16 mouse cellular contexts compared by ENCODE assay signal in genomic region chr11:86946644-86947195, GRCm38 (mm10). TPM values are rescaled to one million over a fixed set of nuclear protein-coding genes. Genes with fewer than 3 reads are reported as not detected.
DNase-seq lines count a peak whose midpoint lies in the region; ATAC-seq and TF ChIP-seq lines count a peak whose summit lies in the region.
"Had no signal": no experiment of that assay in that cellular context is flagged by ENCODE, and none has a peak within 500 bp of the region (broad histone marks: within the 10 kb centered on the region; RNA-seq: fewer than 3 reads in every experiment).

No protein-coding gene starts in this region.

- peaks cover 63% of the 10 kb centered on the region for H3K36me3 ChIP-seq in heart, embryonic 13.5 days
- no peaks in the 10 kb centered on the region for H3K36me3 ChIP-seq in midbrain, embryonic 11.5 days (ENCODE audit: control insufficient read depth, insufficient read depth, low read length)
- H3K36me3 ChIP-seq in midbrain, postnatal 0 days (ENCODE audit: insufficient read depth, low read length), result 0 out of 2 replicates have a peak, but pooled peaks cover 3% of the 10 kb centered on the region
- no peaks in the 10 kb centered on the region for H3K36me3 ChIP-seq in forebrain, embryonic 11.5 days (ENCODE audit: control insufficient read depth, insufficient read depth, low read length)
- peaks cover 9% of the 10 kb centered on the region; the same call in 1 of the 2 replicates for H3K36me3 ChIP-seq in midbrain, embryonic 14.5 days (ENCODE audit: control insufficient read depth, insufficient read depth, low read length)
- H3K36me3 ChIP-seq in liver, embryonic 12.5 days, result no peaks in the 10 kb centered on the region
- H3K36me3 ChIP-seq: liver, embryonic 15.5 days had no signal

- H3K9ac ChIP-seq in heart, embryonic 13.5 days, result peak overlapping the region; percentile 2
- peak overlapping the region; percentile 22; the same call in 1 of the 2 replicates for H3K9ac ChIP-seq in midbrain, embryonic 11.5 days (ENCODE audit: low read length)
- H3K9ac ChIP-seq in midbrain, postnatal 0 days (replicated peaks; ENCODE audit: low read length, poor library complexity, severe bottlenecking), result no peak overlapping the region
- H3K9ac ChIP-seq in forebrain, embryonic 11.5 days (ENCODE audit: low read length), result no peak overlapping the region
- no peak overlapping the region; the same call in 1 of the 2 replicates for H3K9ac ChIP-seq in midbrain, embryonic 14.5 days (replicated peaks; ENCODE audit: low read length)
- no peak overlapping the region for H3K9ac ChIP-seq in liver, embryonic 12.5 days
- H3K9ac ChIP-seq: embryonic facial prominence, embryonic 12.5 days; kidney, embryonic 15.5 days; liver, embryonic 15.5 days had no signal

- no peaks in the 10 kb centered on the region for H3K27me3 ChIP-seq in heart, embryonic 13.5 days (replicated peaks)
- H3K27me3 ChIP-seq in midbrain, embryonic 11.5 days (ENCODE audit: control insufficient read depth, insufficient read depth, low read length), result no peaks in the 10 kb centered on the region
- no peaks in the 10 kb centered on the region for H3K27me3 ChIP-seq in midbrain, postnatal 0 days (ENCODE audit: insufficient read depth, low read length)
- H3K27me3 ChIP-seq in forebrain, embryonic 11.5 days (ENCODE audit: control insufficient read depth, insufficient read depth, low read length), result no peaks in the 10 kb centered on the region
- no peaks in the 10 kb centered on the region for H3K27me3 ChIP-seq in midbrain, embryonic 14.5 days (ENCODE audit: control insufficient read depth, insufficient read depth, low read length)
- H3K27me3 ChIP-seq in liver, embryonic 12.5 days (replicated peaks), result no peaks in the 10 kb centered on the region; the same call in 1 of the 2 replicates
- H3K27me3 ChIP-seq: embryonic facial prominence, embryonic 12.5 days; kidney, embryonic 15.5 days; liver, embryonic 15.5 days had no signal

- no peak for ATAC-seq in heart, embryonic 13.5 days (ENCODE audit: extremely low read depth, insufficient number of reproducible peaks, low FRiP score, low TSS enrichment)
- 0 out of 2 replicates have a peak, but pooled peaks have one; percentile 35 for ATAC-seq in midbrain, embryonic 11.5 days (ENCODE audit: low FRiP score)
- no peak for ATAC-seq in midbrain, postnatal 0 days (ENCODE audit: low FRiP score)
- ATAC-seq in forebrain, embryonic 11.5 days (replicated peaks; ENCODE audit: low FRiP score), result no peak
- no peak for ATAC-seq in midbrain, embryonic 14.5 days (ENCODE audit: low FRiP score, low TSS enrichment)
- ATAC-seq in liver, embryonic 12.5 days, result no peak
- ATAC-seq: activated CD4-positive, CD25-positive, alpha-beta regulatory T cell, adult 4 months had no signal

- H3K27ac ChIP-seq in heart, embryonic 13.5 days (replicated peaks), result peak overlapping the region; percentile 75
- peak overlapping the region; percentile 48 for H3K27ac ChIP-seq in midbrain, embryonic 11.5 days (ENCODE audit: low read depth, low read length)
- H3K27ac ChIP-seq in midbrain, postnatal 0 days (ENCODE audit: low read depth, low read length), result no peak overlapping the region
- peak overlapping the region; percentile 41; the same call in 1 of the 2 replicates for H3K27ac ChIP-seq in forebrain, embryonic 11.5 days (ENCODE audit: low read depth, low read length)
- peak overlapping the region; percentile 49; the same call in 1 of the 2 replicates for H3K27ac ChIP-seq in midbrain, embryonic 14.5 days (replicated peaks; ENCODE audit: low read depth, low read length)
- no peak overlapping the region for H3K27ac ChIP-seq in liver, embryonic 12.5 days
- H3K27ac ChIP-seq: embryonic facial prominence, embryonic 12.5 days; kidney, embryonic 15.5 days; liver, embryonic 15.5 days; macrophage had no signal

- DNase-seq in heart, adult 18-20 months, result no peak
- DNase-seq in midbrain, embryonic 11.5 days (ENCODE audit: low spot score, missing footprints), result no peak
- no peak for DNase-seq in midbrain, postnatal 0 days (ENCODE audit: low spot score)
- no peak for DNase-seq in forebrain, embryonic 11.5 days (ENCODE audit: low spot score)
- DNase-seq in midbrain, embryonic 14.5 days, result peak; percentile 22
- DNase-seq in kidney, adult 9 months, result no peak
- DNase-seq: cerebellum, adult 18-20 months; left cerebral cortex, postnatal 4 days; right cerebral cortex, adult 18-20 months had no signal

- no peak overlapping the region for H3K4me3 ChIP-seq in heart, embryonic 13.5 days
- H3K4me3 ChIP-seq in midbrain, embryonic 11.5 days (ENCODE audit: low read depth, low read length), result no peak overlapping the region
- H3K4me3 ChIP-seq in midbrain, postnatal 0 days (ENCODE audit: low read depth, low read length), result no peak overlapping the region
- H3K4me3 ChIP-seq in forebrain, embryonic 11.5 days (ENCODE audit: low read depth, low read length), result no peak overlapping the region
- H3K4me3 ChIP-seq in midbrain, embryonic 14.5 days (replicated peaks; ENCODE audit: low read depth, low read length), result no peak overlapping the region
- H3K4me3 ChIP-seq in liver, embryonic 12.5 days, result no peak overlapping the region
- H3K4me3 ChIP-seq: embryonic facial prominence, embryonic 12.5 days; kidney, embryonic 15.5 days; liver, embryonic 15.5 days had no signal

- H3K4me1 ChIP-seq in heart, embryonic 13.5 days, result peaks cover 60% of the 10 kb centered on the region
- peaks cover 11% of the 10 kb centered on the region for H3K4me1 ChIP-seq in midbrain, embryonic 11.5 days (ENCODE audit: control insufficient read depth, insufficient read depth, low read length)
- H3K4me1 ChIP-seq in midbrain, postnatal 0 days (ENCODE audit: insufficient read depth, low read length), result no peaks in the 10 kb centered on the region
- peaks cover 7% of the 10 kb centered on the region; the same call in 1 of the 2 replicates for H3K4me1 ChIP-seq in forebrain, embryonic 11.5 days (replicated peaks; ENCODE audit: control insufficient read depth, insufficient read depth, low read length)
- H3K4me1 ChIP-seq in midbrain, embryonic 14.5 days (ENCODE audit: control insufficient read depth, insufficient read depth, low read length), result peaks cover 12% of the 10 kb centered on the region; the same call in 1 of the 2 replicates
- H3K4me1 ChIP-seq in liver, embryonic 12.5 days, result no peaks in the 10 kb centered on the region
- H3K4me1 ChIP-seq: liver, embryonic 15.5 days had no signal

- no peaks in the 10 kb centered on the region for H3K9me3 ChIP-seq in heart, embryonic 13.5 days
- no peaks in the 10 kb centered on the region for H3K9me3 ChIP-seq in midbrain, embryonic 11.5 days (ENCODE audit: control insufficient read depth, low read length)
- no peaks in the 10 kb centered on the region for H3K9me3 ChIP-seq in midbrain, postnatal 0 days (ENCODE audit: low read length)
- no peaks in the 10 kb centered on the region for H3K9me3 ChIP-seq in forebrain, embryonic 11.5 days (ENCODE audit: control insufficient read depth, low read length)
- H3K9me3 ChIP-seq in midbrain, embryonic 14.5 days (ENCODE audit: control insufficient read depth, low read length), result no peaks in the 10 kb centered on the region
- no peaks in the 10 kb centered on the region for H3K9me3 ChIP-seq in liver, embryonic 12.5 days (replicated peaks)
- H3K9me3 ChIP-seq: embryonic facial prominence, embryonic 12.5 days; kidney, embryonic 15.5 days; liver, embryonic 15.5 days had no signal

- no peak for TF ChIP-seq CTCF in midbrain, postnatal 0 days (IDR thresholded peaks at IDR 0.05)

- H3K4me2 ChIP-seq in heart, embryonic 13.5 days, result no peak overlapping the region
- H3K4me2 ChIP-seq in midbrain, embryonic 11.5 days, result no peak overlapping the region
- H3K4me2 ChIP-seq in midbrain, postnatal 0 days (ENCODE audit: low read depth, low read length, poor library complexity, severe bottlenecking), result no peak overlapping the region
- no peak overlapping the region for H3K4me2 ChIP-seq in forebrain, embryonic 11.5 days (ENCODE audit: low read depth, low read length, severe bottlenecking)
- no peak overlapping the region for H3K4me2 ChIP-seq in midbrain, embryonic 14.5 days (ENCODE audit: low read length)
- no peak overlapping the region for H3K4me2 ChIP-seq in liver, embryonic 12.5 days
- H3K4me2 ChIP-seq: embryonic facial prominence, embryonic 12.5 days; kidney, embryonic 15.5 days; liver, embryonic 15.5 days had no signal

- WGBS in heart, embryonic 13.5 days, result 44% methylated on average over 6 of the region's 6 CpGs
- WGBS in midbrain, embryonic 11.5 days, result 42% methylated on average over 6 of the region's 6 CpGs
- 37% methylated on average over 6 of the region's 6 CpGs for WGBS in midbrain, postnatal 0 days
- WGBS in forebrain, embryonic 11.5 days, result 41% methylated on average over 6 of the region's 6 CpGs
- WGBS in midbrain, embryonic 14.5 days, result 23% methylated on average over 6 of the region's 6 CpGs
- WGBS in liver, embryonic 12.5 days (ENCODE audit: insufficient replicate concordance), result 57% methylated on average over 6 of the region's 6 CpGs

RNA-seq across cellular contexts. Expression of gene Ypel2, which starts 46.8 kb away (rescaled TPM):
- 18.1 and 20.0 TPM in 2 replicates for polyA plus RNA-seq in heart, embryonic 13.5 days (2015; fragmentation: Nextera tagmentation; extraction: Ambion mirVana)
- 10 to 100 TPM; 21.4 to 25.5 TPM for total RNA-seq in heart, adult 18-20 months (2021)
- polyA plus RNA-seq in midbrain, embryonic 11.5 days (2014; fragmentation: Nextera tagmentation; extraction: Ambion mirVana), result 5.4 and 6.1 TPM in 2 replicates
- 5.8 and 6.1 TPM in 2 replicates for total RNA-seq in midbrain, postnatal 0 days (2014; rRNA removed)
- polyA plus RNA-seq in midbrain, postnatal 0 days (2015; fragmentation: Nextera tagmentation; extraction: Ambion mirVana), result 4.2 and 4.3 TPM in 2 replicates
- polyA plus RNA-seq in forebrain, embryonic 11.5 days (2014; fragmentation: Nextera tagmentation; extraction: Ambion mirVana), result 5.4 and 6.0 TPM in 2 replicates
- 6.0 and 6.2 TPM in 2 replicates for polyA plus RNA-seq in midbrain, embryonic 14.5 days (2014; fragmentation: Nextera tagmentation; extraction: Ambion mirVana)
- 1.3 and 1.4 TPM in 2 replicates for polyA plus RNA-seq in liver, embryonic 12.5 days (2016; fragmentation: Nextera tagmentation; extraction: Ambion mirVana)

Comparison
In these comparisons a context has a peak if more than half of its experiments do, and no peak if none do; other contexts are left out.
1. H3K27ac ChIP-seq: peak in heart, embryonic 13.5 days (single experiment), midbrain, embryonic 11.5 days (single experiment), forebrain, embryonic 11.5 days (single experiment) and midbrain, embryonic 14.5 days (single experiment); none in midbrain, postnatal 0 days (single experiment) and liver, embryonic 12.5 days (single experiment).
2. H3K9ac ChIP-seq: peak in heart, embryonic 13.5 days (single experiment) and midbrain, embryonic 11.5 days (single experiment); none in midbrain, postnatal 0 days (single experiment), forebrain, embryonic 11.5 days (single experiment), midbrain, embryonic 14.5 days (single experiment) and liver, embryonic 12.5 days (single experiment).